Mouse (Mus musculus): ENCODE data around the gene Nudt2. TPM values are rescaled to one million over a fixed set of nuclear protein-coding genes. Genes with fewer than 3 reads are reported as not detected.

Nudt2 gene
- total and polyA plus RNA-seq, 2 experiments from 2014 or later = 56.0 to 95.5 TPM

DNA sequence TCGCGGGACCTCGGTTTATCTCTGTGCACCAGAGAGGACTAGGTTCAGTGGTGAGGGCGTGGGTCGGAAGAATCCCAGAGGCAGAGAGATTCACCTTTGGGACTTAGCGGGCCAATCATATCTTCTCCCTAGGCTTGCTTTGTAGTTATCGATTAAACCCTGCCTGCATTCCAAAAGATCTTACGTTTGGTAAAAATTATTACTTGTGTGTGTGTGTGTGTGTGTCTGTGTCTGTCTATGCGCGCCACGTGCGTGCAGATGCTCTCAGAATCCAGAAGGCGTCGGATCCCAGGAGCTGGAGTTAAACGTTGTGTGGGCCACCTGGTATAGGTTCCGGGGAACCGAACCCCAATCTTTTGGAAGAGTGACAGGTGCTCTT is 325 bp downstream of the Nudt2 start:
- TF ChIP-seq CTCF (IDR thresholded peaks at IDR 0.05; ENCODE audit: low read depth) = peak; percentile 41
- Histone ChIP-seq H3K4me3 (ENCODE audit: low read depth, low read length) (peak overlapping the region; percentile 67), H3K9me3 (ENCODE audit: low read length) (no peaks in the 10 kb centered on the region), H3K4me2 (ENCODE audit: low read depth) (peak overlapping the region; percentile 54), H3K36me3 (ENCODE audit: insufficient read depth) (no peaks in the 10 kb centered on the region), H3K9ac (peak overlapping the region; percentile 62), H3K27ac (ENCODE audit: low read depth, low read length) (no peak overlapping the region), H3K27me3 (ENCODE audit: insufficient read depth, low read length) (no peaks in the 10 kb centered on the region), H3K4me1 (ENCODE audit: insufficient read depth) (peaks cover 9% of the 10 kb centered on the region; the same call in 1 of the 2 replicates)
- WGBS = 3% methylated on average over 17 of the region's 17 CpGs
- peak; percentile 27 for ATAC-seq
- no peak for DNase-seq

DNA sequence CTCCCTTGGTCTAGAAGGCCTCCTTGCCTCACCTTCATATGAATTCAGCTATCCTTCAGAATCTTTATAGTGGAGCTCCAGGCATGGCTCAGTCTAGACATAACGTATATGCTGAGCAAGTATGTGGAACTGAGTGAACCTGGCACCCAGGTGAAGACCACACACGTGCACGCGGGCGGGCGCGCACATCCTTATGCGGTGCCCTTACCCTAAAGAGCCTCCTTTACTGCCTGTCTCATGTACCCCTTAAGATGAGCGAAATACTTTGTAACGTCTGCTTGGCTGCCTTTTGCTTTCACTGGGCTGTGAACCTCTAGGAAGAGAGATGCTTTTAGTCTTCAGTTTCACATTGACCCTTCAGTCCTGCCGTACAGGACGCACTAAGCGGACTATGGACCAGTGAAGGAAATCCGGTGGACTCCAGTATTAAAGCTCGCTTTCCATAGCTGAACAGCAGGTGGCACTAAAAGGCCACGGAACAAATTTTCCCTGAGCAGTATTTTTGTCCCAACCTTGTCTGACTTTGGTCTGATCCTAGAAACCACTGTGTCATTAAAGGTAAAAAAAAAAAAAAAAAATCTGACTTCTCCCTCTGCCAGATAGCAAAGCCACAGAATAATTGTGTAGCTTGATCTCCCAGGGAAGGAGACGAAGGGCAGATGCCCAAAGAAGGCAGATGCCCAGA is 3.6 kb downstream of the Nudt2 start:
- no peak for ATAC-seq
- Histone ChIP-seq H3K4me3 (ENCODE audit: low read depth, low read length) (no peak overlapping the region), H3K36me3 (ENCODE audit: insufficient read depth) (no peaks in the 10 kb centered on the region), H3K27ac (ENCODE audit: low read depth, low read length) (no peak overlapping the region), H3K9me3 (ENCODE audit: low read length) (no peaks in the 10 kb centered on the region), H3K9ac (no peak overlapping the region), H3K4me1 (ENCODE audit: insufficient read depth) (peaks cover 14% of the 10 kb centered on the region; the same call in 1 of the 2 replicates), H3K27me3 (ENCODE audit: insufficient read depth, low read length) (no peaks in the 10 kb centered on the region), H3K4me2 (ENCODE audit: low read depth) (no peak overlapping the region)
- WGBS = 50% methylated on average over 17 of the region's 17 CpGs
- peak; percentile 79 for TF ChIP-seq CTCF (IDR thresholded peaks at IDR 0.05; ENCODE audit: low read depth)
- DNase-seq = peak; percentile 81

DNA sequence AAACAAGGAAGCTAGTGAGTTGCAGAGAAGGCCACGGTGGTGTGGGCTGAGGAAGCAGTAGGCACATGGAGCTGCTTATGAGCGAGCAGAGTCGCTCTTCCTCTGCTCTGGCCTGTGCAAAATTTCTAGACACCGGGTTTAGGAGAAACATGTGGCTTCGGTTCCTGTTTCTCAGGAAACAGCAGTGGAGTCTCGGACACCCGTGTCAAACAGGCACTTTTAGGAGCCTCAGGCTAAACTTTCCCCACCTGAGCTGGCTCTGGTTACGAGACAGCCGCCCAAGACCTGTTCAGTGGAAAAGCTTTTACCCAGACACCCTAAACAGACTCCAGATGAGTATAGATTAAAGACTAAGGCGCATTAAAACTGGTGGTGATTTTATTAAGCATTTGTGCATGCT is 4.2 kb downstream of the Nudt2 start:
- ATAC-seq = no peak
- Histone ChIP-seq H3K4me1 (ENCODE audit: insufficient read depth) (peaks cover 10% of the 10 kb centered on the region; the same call in 1 of the 2 replicates), H3K27me3 (ENCODE audit: insufficient read depth, low read length) (no peaks in the 10 kb centered on the region), H3K27ac (ENCODE audit: low read depth, low read length) (no peak overlapping the region), H3K9ac (no peak overlapping the region), H3K4me2 (ENCODE audit: low read depth) (no peak overlapping the region), H3K36me3 (ENCODE audit: insufficient read depth) (no peaks in the 10 kb centered on the region), H3K4me3 (ENCODE audit: low read depth, low read length) (no peak overlapping the region), H3K9me3 (ENCODE audit: low read length) (no peaks in the 10 kb centered on the region)
- no peak for DNase-seq
- WGBS = 72% methylated on average over 10 of the region's 10 CpGs
- no peak for TF ChIP-seq CTCF (IDR thresholded peaks at IDR 0.05; ENCODE audit: low read depth)

DNA sequence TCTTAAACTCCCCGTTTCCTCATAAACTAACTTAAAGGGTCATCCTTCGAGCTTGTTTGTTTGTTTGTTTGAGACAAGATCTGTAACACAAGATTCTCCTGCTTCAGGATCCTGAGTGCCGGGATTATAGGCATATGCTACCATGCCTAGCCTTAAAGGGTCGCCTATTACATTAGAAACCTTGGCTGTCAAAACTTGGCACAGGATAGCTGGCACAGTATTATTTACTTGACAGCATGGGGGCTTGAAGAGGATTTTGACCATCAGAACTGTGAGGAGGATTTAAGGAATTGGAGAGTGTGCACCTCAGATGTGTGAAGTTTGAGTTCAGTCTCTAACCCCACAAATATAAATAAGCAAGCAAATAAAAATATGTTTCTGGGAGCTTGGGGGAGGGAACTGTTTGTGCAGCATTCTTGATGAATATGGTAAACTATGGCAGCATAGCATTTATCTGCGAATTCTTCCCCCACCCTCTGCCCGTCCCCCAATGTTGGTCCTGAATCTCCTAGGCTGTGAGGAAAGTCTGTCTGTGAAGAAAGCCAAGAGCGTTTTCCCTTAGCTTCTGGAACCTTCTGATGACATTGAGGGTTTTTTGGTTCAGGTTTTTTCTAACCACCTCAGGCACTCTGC is 5.2 kb downstream of the Nudt2 start:
- H3K4me1 ChIP-seq (ENCODE audit: insufficient read depth) = peaks cover 9% of the 10 kb centered on the region; the same call in 1 of the 2 replicates
- no peaks in the 10 kb centered on the region for H3K36me3 ChIP-seq (ENCODE audit: insufficient read depth)
- H3K9ac ChIP-seq = no peak overlapping the region
- no peak overlapping the region for H3K4me2 ChIP-seq (ENCODE audit: low read depth)
- WGBS = 31% methylated on average over 7 of the region's 7 CpGs
- no peaks in the 10 kb centered on the region for H3K27me3 ChIP-seq (ENCODE audit: insufficient read depth, low read length)
- no peaks in the 10 kb centered on the region for H3K9me3 ChIP-seq (ENCODE audit: low read length)
- 0 out of 2 replicates have a peak overlapping the region, but pooled peaks have one; percentile 37 for H3K27ac ChIP-seq (ENCODE audit: low read depth, low read length)
- ATAC-seq (no peak), DNase-seq (no peak)
- H3K4me3 ChIP-seq (ENCODE audit: low read depth, low read length) = no peak overlapping the region
- TF ChIP-seq CTCF (IDR thresholded peaks at IDR 0.05; ENCODE audit: low read depth) = no peak

DNA sequence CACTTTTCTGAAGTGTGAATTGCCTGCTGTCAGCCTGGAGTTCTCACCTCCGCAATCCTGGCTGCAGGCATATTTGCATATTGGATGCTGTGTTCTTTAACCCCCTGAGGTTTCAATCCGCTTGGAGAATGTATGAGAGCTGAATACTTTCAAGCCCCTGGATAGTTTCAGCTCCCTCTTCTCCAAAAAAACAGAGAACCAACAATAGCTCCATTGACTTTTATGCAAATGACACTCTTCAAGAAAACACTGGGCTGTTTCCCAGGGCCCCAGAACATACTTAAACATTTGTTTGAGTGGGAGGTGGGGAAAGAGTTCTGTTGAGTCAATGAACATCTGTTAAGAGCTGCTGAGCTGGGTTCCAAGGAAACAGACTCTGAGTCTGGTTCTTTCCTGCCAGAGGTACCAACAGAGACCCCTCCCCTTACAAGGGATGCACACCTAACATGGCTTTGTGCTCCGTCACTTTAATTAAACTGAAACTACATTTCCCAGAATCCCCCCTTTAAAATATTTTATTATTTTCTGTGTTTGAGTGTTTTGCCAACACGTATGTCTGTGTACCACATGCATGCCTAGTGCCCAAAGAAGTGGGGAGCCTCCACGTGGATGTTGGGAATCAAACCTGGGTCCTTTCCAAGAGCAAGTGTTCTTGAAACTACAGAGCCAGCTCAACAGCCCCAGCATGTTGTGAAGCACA is 5.9 kb downstream of the Nudt2 start:
- peaks cover 9% of the 10 kb centered on the region; the same call in 1 of the 2 replicates for H3K4me1 ChIP-seq (ENCODE audit: insufficient read depth)
- no peak for TF ChIP-seq CTCF (IDR thresholded peaks at IDR 0.05; ENCODE audit: low read depth)
- H3K9me3 ChIP-seq (ENCODE audit: low read length) = no peaks in the 10 kb centered on the region
- H3K27me3 ChIP-seq (ENCODE audit: insufficient read depth, low read length) = no peaks in the 10 kb centered on the region
- 0 out of 2 replicates have a peak overlapping the region, but pooled peaks have one; percentile 37 for H3K27ac ChIP-seq (ENCODE audit: low read depth, low read length)
- 7% methylated on average over 5 of the region's 5 CpGs for WGBS
- H3K4me2 ChIP-seq (ENCODE audit: low read depth) = no peak overlapping the region
- H3K36me3 ChIP-seq (ENCODE audit: insufficient read depth) = no peaks in the 10 kb centered on the region
- H3K4me3 ChIP-seq (ENCODE audit: low read depth, low read length) = no peak overlapping the region
- no peak overlapping the region for H3K9ac ChIP-seq
- DNase-seq (peak; percentile 81), ATAC-seq (peak; percentile 85)

DNA sequence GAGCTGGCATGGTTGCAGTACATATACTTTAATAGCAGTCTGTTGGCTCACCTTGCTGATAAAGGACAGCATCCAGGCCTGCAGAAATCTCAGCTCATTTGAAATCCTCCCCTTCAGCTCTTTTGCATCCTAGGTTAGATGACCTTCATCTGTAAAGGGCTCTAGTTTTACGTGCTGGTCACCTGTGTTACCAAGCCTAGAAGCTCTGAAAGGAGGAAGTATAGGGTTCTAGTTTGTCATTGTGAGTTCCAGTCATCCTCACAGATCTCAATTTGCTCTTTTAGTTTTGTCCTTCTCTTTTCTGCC is 6.4 kb downstream of the Nudt2 start:
- Histone ChIP-seq H3K4me3 (ENCODE audit: low read depth, low read length) (no peak overlapping the region), H3K9me3 (ENCODE audit: low read length) (no peaks in the 10 kb centered on the region), H3K36me3 (ENCODE audit: insufficient read depth) (no peaks in the 10 kb centered on the region), H3K27ac (ENCODE audit: low read depth, low read length) (no peak overlapping the region), H3K4me2 (ENCODE audit: low read depth) (no peak overlapping the region), H3K9ac (no peak overlapping the region), H3K4me1 (ENCODE audit: insufficient read depth) (peaks cover 9% of the 10 kb centered on the region; the same call in 1 of the 2 replicates), H3K27me3 (ENCODE audit: insufficient read depth, low read length) (no peaks in the 10 kb centered on the region)
- TF ChIP-seq CTCF (IDR thresholded peaks at IDR 0.05; ENCODE audit: low read depth) = no peak
- ATAC-seq (no peak), DNase-seq (no peak)
- WGBS = 75% methylated on average over 1 of the region's 1 CpGs

Measured in forebrain, postnatal 0 days (tissue).